Mouse (Mus musculus) left cerebral cortex, postnatal 36 days (tissue): ENCODE results near the gene Hba-a2. TPM values are rescaled to one million over a fixed set of nuclear protein-coding genes. Genes with fewer than 3 reads are reported as not detected.

Experiments used
- DNase-seq, 2 experiments: peaks; one replicate each; pipeline ENCODE4 v3.0.0; 2021 to 2022; ENCODE audit warnings: low spot score in 2 of 2, mixed read lengths in 1 of 2
- intact Hi-C: fragments of 180-260 bp; cut with DNase I; formaldehyde crosslinking; loops from one replicate; pipeline ENCODE4 v1.15.1; 2025
- total RNA-seq, 2 experiments: library from RNA; stranded (reverse); gene quantifications; 2 replicates each; pipeline ENCODE4 v1.2.3; 2021

The Hba-a2 gene
- total RNA-seq, 2 experiments from 2014 or later, result 345 to 363 TPM

GRCm38 (mm10) chr11:32307006-32307405 lies 10.7 kb downstream of the Hba-a2 start:
- intact Hi-C loops, result no loop called here
- no peak for DNase-seq

- DNase-seq, result no peak
- intact Hi-C loops, result no loop called here
Measured at GRCm38 (mm10) chr11:32309446-32309845, 13.2 kb downstream of the Hba-a2 start.

- no peak for DNase-seq
- intact Hi-C loops, result no loop called here
Measured at GRCm38 (mm10) chr11:32309928-32310327, 13.6 kb downstream of the Hba-a2 start.

GRCm38 (mm10) chr11:32316009-32316408 lies 19.7 kb downstream of the Hba-a2 start:
- DNase-seq, result no peak
- intact Hi-C loops, result no loop called here

- intact Hi-C loops, result loop anchor here (10.0 kb wide), 1 partner anchor 106 kb away; no protein-coding TSS in a partner anchor
- no peak for DNase-seq
Measured at GRCm38 (mm10) chr11:32320507-32321195, 24.4 kb downstream of the Hba-a2 start.

GRCm38 (mm10) chr11:32321196-32321565 lies 24.9 kb downstream of the Hba-a2 start:
- peak; percentile 57 to 59 for DNase-seq
- intact Hi-C loops, result loop anchor here (10.0 kb wide), 1 partner anchor 106 kb away; no protein-coding TSS in a partner anchor

GRCm38 (mm10) chr11:32324609-32325008 lies 28.3 kb downstream of the Hba-a2 start:
- intact Hi-C loops, result loop anchor here (10.0 kb wide), 1 partner anchor 110 kb away; no protein-coding TSS in a partner anchor
- DNase-seq, result peak; percentile 73 to 82

GRCm38 (mm10) chr11:32331075-32331474 lies 34.8 kb downstream of the Hba-a2 start:
- DNase-seq, result no peak
- intact Hi-C loops, result no loop called here

- DNase-seq, result no peak
- intact Hi-C loops, result no loop called here
Measured at GRCm38 (mm10) chr11:32331861-32332260, 35.6 kb downstream of the Hba-a2 start.

- intact Hi-C loops, result no loop called here
- DNase-seq, result no peak
Measured at GRCm38 (mm10) chr11:32333235-32333634, 36.9 kb downstream of the Hba-a2 start.

GRCm38 (mm10) chr11:32336435-32336907 lies 40.2 kb downstream of the Hba-a2 start:
- no peak for DNase-seq
- intact Hi-C loops, result no loop called here

- DNase-seq, result no peak
- intact Hi-C loops, result no loop called here
Measured at GRCm38 (mm10) chr11:32339131-32339531, 42.8 kb downstream of the Hba-a2 start.

- no peak for DNase-seq
Measured at GRCm38 (mm10) chr11:32340476-32341473, 44.5 kb downstream of the Hba-a2 start.

GRCm38 (mm10) chr11:32342770-32343191 lies 46.5 kb downstream of the Hba-a2 start:
- intact Hi-C loops, result loop anchor here (5.0 to 10.0 kb wide), 2 partner anchors 65 to 242 kb away; no protein-coding TSS in a partner anchor
- no peak for DNase-seq

More at GRCm38 (mm10) chr11:32340476-32341473, 44.5 kb downstream of the Hba-a2 start:
- intact Hi-C loops, result loop anchor here (5.0 to 10.0 kb wide), 2 partner anchors 67 to 244 kb away; no protein-coding TSS in a partner anchor

- intact Hi-C loops, result loop anchor here (5.0 to 10.0 kb wide), 2 partner anchors 64 to 241 kb away; no protein-coding TSS in a partner anchor
- no peak for DNase-seq
Measured at GRCm38 (mm10) chr11:32343350-32343749, 47.1 kb downstream of the Hba-a2 start.

- DNase-seq, result no peak
Measured at GRCm38 (mm10) chr11:32345504-32346297, 49.4 kb downstream of the Hba-a2 start.

More at GRCm38 (mm10) chr11:32345504-32346297, 49.4 kb downstream of the Hba-a2 start:
- intact Hi-C loops, result loop anchor here (5.0 to 10.0 kb wide), 2 partner anchors 107 to 239 kb away; no protein-coding TSS in a partner anchor
